Mouse (Mus musculus) activated CD4-positive, CD25-positive, alpha-beta regulatory T cell, adult 4 months (primary cell): ENCODE measurements around the gene Klhl33. TPM values are rescaled to one million over a fixed set of nuclear protein-coding genes. Genes with fewer than 3 reads are reported as not detected.
"Not testable (repeated sequence)": the region's sequence is repeated elsewhere in the genome, so short reads cannot be mapped to it uniquely, and the experiment has no call there.

ENCODE experiments used
- ATAC-seq: one replicate; pipeline ENCODE4 v1.8.0; 2017
- polyA plus RNA-seq, 2 experiments: library from polyadenylated mRNA; unstranded; fragments of 100-300 nt; shearing (Covaris generic); gene quantifications; one replicate each; pipeline ENCODE4 v1.2.1; 2017

Klhl33 gene
- under 1 TPM in 1 of 2 experiments, not detected in 1; 0.21 TPM for polyA plus RNA-seq

GRCm38 (mm10) chr14:50897374-50897765, at the start of gene Klhl33:
TSS of gene Klhl33 (minus strand) at chr14:50897507.
- ATAC-seq = no peak

- not testable (repeated sequence) for ATAC-seq
These were observed 48.2 kb upstream of the Klhl33 start for GRCm38 (mm10) chr14:50945526-50945925.

- ATAC-seq = not testable (repeated sequence)
These were observed 47.8 kb upstream of the Klhl33 start for GRCm38 (mm10) chr14:50945081-50945480.

GRCm38 (mm10) chr14:50944668-50945033, 47.3 kb upstream of the Klhl33 start:
- ATAC-seq = peak; percentile 88

- peak; percentile 92 for ATAC-seq
These were observed 46.8 kb upstream of the Klhl33 start, which contains the start of gene Gm49342 for GRCm38 (mm10) chr14:50943932-50944667. TSS of gene Gm49342 (plus strand) at chr14:50944517.

GRCm38 (mm10) chr14:50938940-50939339, 41.6 kb upstream of the Klhl33 start:
- ATAC-seq = peak; percentile 69

GRCm38 (mm10) chr14:50938119-50938908, 41.0 kb upstream of the Klhl33 start:
- no peak for ATAC-seq

GRCm38 (mm10) chr14:50936649-50937048, 39.3 kb upstream of the Klhl33 start:
- ATAC-seq = no peak

GRCm38 (mm10) chr14:50931493-50932020, 34.2 kb upstream of the Klhl33 start:
- no peak for ATAC-seq

GRCm38 (mm10) chr14:50930754-50931492, 33.6 kb upstream of the Klhl33 start, which contains the start of the genes Pip4p1 and Pnp:
TSS of gene Pip4p1 (minus strand) at chr14:50930856.
TSS of gene Pnp (plus strand) at chr14:50931082.
- peak; percentile 94 for ATAC-seq

GRCm38 (mm10) chr14:50930377-50930753, 33.1 kb upstream of the Klhl33 start:
- peak; percentile 26 for ATAC-seq

- ATAC-seq = no peak
These were observed 32.6 kb upstream of the Klhl33 start for GRCm38 (mm10) chr14:50929951-50930350.

- no peak for ATAC-seq
These were observed 30.1 kb upstream of the Klhl33 start for GRCm38 (mm10) chr14:50927366-50927765.

GRCm38 (mm10) chr14:50925111-50925920, 28.0 kb upstream of the Klhl33 start:
- ATAC-seq = peak; percentile 5

- peak; percentile 96 for ATAC-seq
These were observed 27.2 kb upstream of the Klhl33 start, which contains the start of the genes Osgep and Apex1 for GRCm38 (mm10) chr14:50924281-50925064. TSS of gene Osgep (minus strand) at chr14:50924893. TSS of gene Apex1 (plus strand) at chr14:50924968.

GRCm38 (mm10) chr14:50923437-50923836, 26.1 kb upstream of the Klhl33 start:
- ATAC-seq = not testable (repeated sequence)

GRCm38 (mm10) chr14:50911356-50911755, 14.0 kb upstream of the Klhl33 start:
- no peak for ATAC-seq

GRCm38 (mm10) chr14:50908126-50908525, 10.8 kb upstream of the Klhl33 start:
- ATAC-seq = no peak

GRCm38 (mm10) chr14:50905327-50905726, 8.0 kb upstream of the Klhl33 start:
- ATAC-seq = not testable (repeated sequence)

- ATAC-seq = no peak
These were observed 7.5 kb upstream of the Klhl33 start for GRCm38 (mm10) chr14:50904828-50905129.
